Mouse (Mus musculus) monocyte, adult 5-6 weeks (primary cell): ENCODE data around the gene Cd27. TPM values are rescaled to one million over a fixed set of nuclear protein-coding genes. Genes with fewer than 3 reads are reported as not detected.

Experiments
- total RNA-seq: library from RNA; stranded (forward); fragments of 200-1000, 200-491, 200-594 nt; gene quantifications from 3 replicates; pipeline ENCODE4 v1.2.3, GENCODE M21; 2017

The Cd27 gene
- total RNA-seq, 1 experiment from 2014 or later, result 9.1 TPM

Other genes with a start within 250 kb of the Cd27 start
- not detected in 3 replicates for gene Pianp, start 240.3 kb downstream of the Cd27 start, total RNA-seq
- gene Zfp384, start 227.9 kb downstream of the Cd27 start, total RNA-seq, result 26.0 to 44.7 TPM (median 28.6 TPM) in 3 replicates
- 118 to 132 TPM (median 119 TPM) in 3 replicates for gene Ing4, start 197.2 kb downstream of the Cd27 start, total RNA-seq
- gene Acrbp, start 187.3 kb downstream of the Cd27 start, total RNA-seq, result 5.5 to 20.2 TPM (median 8.3 TPM) in 3 replicates
- 3.1 to 8.7 TPM (median 3.6 TPM) in 3 replicates for gene Lpar5, start 169.1 kb downstream of the Cd27 start, total RNA-seq
- gene Chd4, start 141.0 kb downstream of the Cd27 start, total RNA-seq, result 275 to 395 TPM (median 283 TPM) in 3 replicates
- gene Nop2, start 105.1 kb downstream of the Cd27 start, total RNA-seq, result 15.9 to 23.8 TPM (median 23.2 TPM) in 3 replicates
- gene Iffo1, start 91.8 kb downstream of the Cd27 start, total RNA-seq, result 15.5 to 29.7 TPM (median 16.2 TPM) in 3 replicates
- gene Gapdh, start 70.5 kb downstream of the Cd27 start, total RNA-seq, result 353 to 432 TPM (median 359 TPM) in 3 replicates
- 17.6 to 79.8 TPM (median 33.5 TPM) in 3 replicates for gene Ncapd2, start 45.3 kb downstream of the Cd27 start, total RNA-seq
- 20.1 to 33.9 TPM (median 25.9 TPM) in 3 replicates for gene Mrpl51, start 45.2 kb downstream of the Cd27 start, total RNA-seq
- gene Vamp1, start 21.5 kb downstream of the Cd27 start, total RNA-seq, result 12.8 to 29.3 TPM (median 15.5 TPM) in 3 replicates
- 32.5 to 50.2 TPM (median 35.0 TPM) in 3 replicates for gene Tapbpl, start 5.2 kb downstream of the Cd27 start, total RNA-seq
- gene Tuba3a, start 49.0 kb upstream of the Cd27 start, total RNA-seq, result 0.78 TPM in 1 of 3 replicates, not detected in the others
- 29.5 to 47.9 TPM (median 41.2 TPM) in 3 replicates for gene Ltbr, start 76.9 kb upstream of the Cd27 start, total RNA-seq
- 3.1 to 6.4 TPM (median 5.9 TPM) in 3 replicates for gene Scnn1a, start 83.6 kb upstream of the Cd27 start, total RNA-seq
- 101 to 111 TPM (median 103 TPM) in 3 replicates for gene Tnfrsf1a, start 112.4 kb upstream of the Cd27 start, total RNA-seq
- gene Plekhg6, start 143.8 kb upstream of the Cd27 start, total RNA-seq, result not detected in 3 replicates